Mouse (Mus musculus): ENCODE measurements around the gene Pip5k1c.

The Pip5k1c gene

GRCm38 (mm10) chr10:81303761-81304160, 11.0 kb downstream of the Pip5k1c start:
- DNase-seq, result no peak

- no peak for DNase-seq
Measured at GRCm38 (mm10) chr10:81304597-81305238, 12.0 kb downstream of the Pip5k1c start.

- DNase-seq, result no peak
Measured at GRCm38 (mm10) chr10:81305663-81306062, 12.9 kb downstream of the Pip5k1c start.

- DNase-seq, result no peak
Measured at GRCm38 (mm10) chr10:81306173-81306668, 13.5 kb downstream of the Pip5k1c start.

- DNase-seq, result no peak
Measured at GRCm38 (mm10) chr10:81306837-81307682, 14.3 kb downstream of the Pip5k1c start.

GRCm38 (mm10) chr10:81309571-81309970, 16.8 kb downstream of the Pip5k1c start:
- no peak for DNase-seq

- no peak for DNase-seq
Measured at GRCm38 (mm10) chr10:81313581-81313980, 20.8 kb downstream of the Pip5k1c start.

- no peak for DNase-seq
Measured at GRCm38 (mm10) chr10:81314201-81314600, 21.4 kb downstream of the Pip5k1c start.

- no peak for DNase-seq
Measured at GRCm38 (mm10) chr10:81315587-81315986, 22.8 kb downstream of the Pip5k1c start.

GRCm38 (mm10) chr10:81316338-81317060, 23.7 kb downstream of the Pip5k1c start:
- no peak for DNase-seq

- DNase-seq, result peak; percentile 78
Measured at GRCm38 (mm10) chr10:81317273-81317672, 24.5 kb downstream of the Pip5k1c start.

GRCm38 (mm10) chr10:81318589-81319329, 26.0 kb downstream of the Pip5k1c start:
- DNase-seq, result peak; percentile 49

GRCm38 (mm10) chr10:81319330-81319699, 26.6 kb downstream of the Pip5k1c start:
- DNase-seq, result no peak

GRCm38 (mm10) chr10:81319741-81320549, 27.2 kb downstream of the Pip5k1c start:
- DNase-seq, result peak; percentile 56

GRCm38 (mm10) chr10:81320550-81321347, 28.0 kb downstream of the Pip5k1c start, which contains the start of gene Cactin:
Gene Cactin (plus strand): TSS chr10:81321103.
- DNase-seq, result peak; percentile 100

GRCm38 (mm10) chr10:81321436-81321835, 28.7 kb downstream of the Pip5k1c start:
- no peak for DNase-seq

- no peak for DNase-seq
Measured at GRCm38 (mm10) chr10:81322444-81322843, 29.7 kb downstream of the Pip5k1c start.

- DNase-seq, result no peak
Measured at GRCm38 (mm10) chr10:81323141-81323775, 30.5 kb downstream of the Pip5k1c start.

- no peak for DNase-seq
Measured at GRCm38 (mm10) chr10:81323791-81324530, 31.2 kb downstream of the Pip5k1c start.

- DNase-seq, result no peak
Measured at GRCm38 (mm10) chr10:81325176-81325575, 32.4 kb downstream of the Pip5k1c start.
